ENCODE assay signal across 45 mouse cellular contexts in genomic region chr13:64088057-64088456, GRCm38 (mm10). TPM values are rescaled to one million over a fixed set of nuclear protein-coding genes. Genes with fewer than 3 reads are reported as not detected.
"Had no signal": no experiment of that assay in that cellular context is flagged by ENCODE, and none has a peak within 500 bp of the region (broad histone marks: within the 10 kb centered on the region; RNA-seq: fewer than 3 reads in every experiment).

No protein-coding gene starts in this region.

- H3K27ac ChIP-seq: left cerebral cortex, adult 2 months; limb, embryonic 10.5 days; limb, embryonic 12.5 days; limb, embryonic 13.5 days; limb, embryonic 15.5 days; liver, embryonic 12.5 days; liver, embryonic 13.5 days; liver, embryonic 14.5 days; liver, embryonic 15.5 days; macrophage; midbrain, embryonic 10.5 days; midbrain, embryonic 12.5 days; midbrain, embryonic 13.5 days; midbrain, embryonic 15.5 days had no signal

- H3K4me2 ChIP-seq: limb, embryonic 12.5 days; limb, embryonic 13.5 days; limb, embryonic 15.5 days; liver, embryonic 11.5 days; liver, embryonic 12.5 days; liver, embryonic 13.5 days; liver, embryonic 15.5 days; lung, embryonic 14.5 days; midbrain, embryonic 12.5 days; midbrain, embryonic 13.5 days; midbrain, embryonic 15.5 days had no signal

- ATAC-seq: liver, embryonic 12.5 days; liver, postnatal 0 days; lung, postnatal 0 days; midbrain, embryonic 13.5 days; midbrain, embryonic 15.5 days; midbrain, embryonic 16.5 days had no signal

- DNase-seq: left cerebral cortex, postnatal 4 days; liver; liver, embryonic 13.5 days; liver, postnatal 0 days; lung, adult 18-20 months; lung, adult 2 months; lung, embryonic 14.5 days; lung, postnatal 10 days; lung, postnatal 36 days; lung, postnatal 4 days; midbrain, embryonic 14.5 days had no signal

- H3K4me3 ChIP-seq: left cerebral cortex, adult 2 months; limb, embryonic 10.5 days; limb, embryonic 12.5 days; limb, embryonic 13.5 days; limb, embryonic 15.5 days; liver, embryonic 12.5 days; liver, embryonic 13.5 days; liver, embryonic 15.5 days; megakaryocyte, embryonic 14.5 days; midbrain, embryonic 10.5 days; midbrain, embryonic 12.5 days; midbrain, embryonic 13.5 days; midbrain, embryonic 15.5 days; myocyte had no signal

- H3K27me3 ChIP-seq: limb, embryonic 12.5 days; limb, embryonic 13.5 days; limb, embryonic 15.5 days; liver, embryonic 13.5 days; liver, embryonic 15.5 days; midbrain, embryonic 15.5 days had no signal

- H3K9me3 ChIP-seq: limb, embryonic 10.5 days; limb, embryonic 12.5 days; limb, embryonic 13.5 days; limb, embryonic 15.5 days; liver, embryonic 12.5 days; liver, embryonic 13.5 days; liver, embryonic 15.5 days; megakaryocyte, embryonic 14.5 days; midbrain, embryonic 10.5 days; midbrain, embryonic 12.5 days; midbrain, embryonic 13.5 days; midbrain, embryonic 15.5 days had no signal

- H3K9ac ChIP-seq: limb, embryonic 12.5 days; limb, embryonic 13.5 days; limb, embryonic 15.5 days; liver, embryonic 12.5 days; liver, embryonic 13.5 days; liver, embryonic 14.5 days; liver, embryonic 15.5 days; liver, postnatal 0 days; lung, embryonic 14.5 days; midbrain, embryonic 12.5 days; midbrain, embryonic 13.5 days; midbrain, embryonic 15.5 days had no signal

- H3K4me1 ChIP-seq: limb, embryonic 12.5 days; liver, embryonic 12.5 days; liver, embryonic 13.5 days; liver, embryonic 15.5 days; megakaryocyte, embryonic 14.5 days; midbrain, embryonic 12.5 days; midbrain, embryonic 13.5 days; midbrain, embryonic 15.5 days had no signal

- H3K36me3 ChIP-seq: limb, embryonic 10.5 days; limb, embryonic 12.5 days; limb, embryonic 13.5 days; limb, embryonic 15.5 days; liver, embryonic 12.5 days; liver, embryonic 13.5 days; liver, embryonic 15.5 days; midbrain, embryonic 10.5 days; midbrain, embryonic 12.5 days; midbrain, embryonic 13.5 days; midbrain, embryonic 15.5 days had no signal

RNA-seq across cellular contexts. Expression of gene Hsd17b3, which starts 1.0 kb away (rescaled TPM):
- total RNA-seq: left cerebral cortex, adult 18-20 months; left cerebral cortex, adult 2 months; left cerebral cortex, adult 8-10 months; left cerebral cortex, postnatal 10 days; left cerebral cortex, postnatal 14 days; left cerebral cortex, postnatal 25 days; left cerebral cortex, postnatal 36 days; liver, adult 2 months; megakaryocyte progenitor cell, adult 5-6 weeks; megakaryocyte, adult 5-6 weeks; megakaryocyte-erythroid progenitor cell, adult 5-6 weeks; monocyte, adult 5-6 weeks had no signal
- polyA plus RNA-seq: limb, embryonic 10.5 days; limb, embryonic 11.5 days; limb, embryonic 12.5 days; limb, embryonic 13.5 days; limb, embryonic 14.5 days; limb, embryonic 15.5 days; liver, adult 2 months; liver, embryonic 11.5 days; liver, embryonic 12.5 days; liver, embryonic 13.5 days; liver, embryonic 14.5 days; liver, embryonic 15.5 days; liver, embryonic 16.5 days; liver, postnatal 0 days; lung, adult 2 months; lung, embryonic 14.5 days; lung, embryonic 16.5 days; lung, postnatal 0 days; macrophage; midbrain, embryonic 10.5 days; midbrain, embryonic 12.5 days; midbrain, embryonic 13.5 days; midbrain, embryonic 14.5 days; midbrain, embryonic 15.5 days; midbrain, embryonic 16.5 days; myocyte; neural tube, embryonic 11.5 days had no signal
